Mouse (Mus musculus) colon, adult 2 months (tissue): ENCODE results near the gene Ttc4. TPM values are rescaled to one million over a fixed set of nuclear protein-coding genes. Genes with fewer than 3 reads are reported as not detected.

Experiments used
- polyA plus RNA-seq: library from polyadenylated mRNA; depleted of rRNA; stranded (reverse); fragments of >200 nt; gene quantifications from 2 replicates; pipeline ENCODE4 v1.2.3, GENCODE M21; 2012; rRNA removed

The Ttc4 gene
- polyA plus RNA-seq: 39.6 and 39.7 TPM in 2 replicates

DNA sequence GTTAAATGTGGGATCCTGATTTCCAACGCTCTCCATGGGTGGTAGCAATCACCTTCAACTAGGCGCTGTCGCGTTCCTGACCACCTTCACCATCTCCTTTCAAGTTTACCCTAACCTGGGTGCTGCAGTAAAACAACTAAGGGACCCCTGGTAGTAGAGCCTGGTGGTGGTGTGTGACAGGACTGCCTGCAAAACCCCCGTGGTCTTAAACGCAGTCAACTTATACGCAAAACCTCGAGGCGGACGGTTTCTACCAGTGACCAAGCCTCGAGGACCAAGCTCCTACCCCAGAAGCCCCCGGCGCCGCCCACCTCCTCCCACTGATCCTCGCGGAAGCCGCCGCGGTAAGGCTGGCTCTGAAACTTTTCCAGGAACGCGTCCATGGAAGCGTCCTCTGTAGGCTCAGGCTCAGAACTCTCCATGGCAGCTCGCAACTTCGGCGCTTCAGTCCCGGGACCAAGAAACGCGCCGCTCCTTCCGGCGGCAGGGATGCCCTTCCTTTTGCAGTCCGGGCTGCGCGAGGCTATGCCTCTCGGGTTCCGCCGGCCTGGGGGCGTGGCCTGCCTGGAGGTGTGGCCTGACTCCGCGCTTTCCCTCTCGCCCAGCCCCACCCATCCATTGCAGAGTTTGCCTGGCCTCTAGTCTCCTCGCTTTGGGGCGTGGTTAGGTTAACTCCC lies at the start of gene Ttc4:
Ttc4 (minus strand) TSS at position 503 of the 677 bp plus-strand sequence.

DNA sequence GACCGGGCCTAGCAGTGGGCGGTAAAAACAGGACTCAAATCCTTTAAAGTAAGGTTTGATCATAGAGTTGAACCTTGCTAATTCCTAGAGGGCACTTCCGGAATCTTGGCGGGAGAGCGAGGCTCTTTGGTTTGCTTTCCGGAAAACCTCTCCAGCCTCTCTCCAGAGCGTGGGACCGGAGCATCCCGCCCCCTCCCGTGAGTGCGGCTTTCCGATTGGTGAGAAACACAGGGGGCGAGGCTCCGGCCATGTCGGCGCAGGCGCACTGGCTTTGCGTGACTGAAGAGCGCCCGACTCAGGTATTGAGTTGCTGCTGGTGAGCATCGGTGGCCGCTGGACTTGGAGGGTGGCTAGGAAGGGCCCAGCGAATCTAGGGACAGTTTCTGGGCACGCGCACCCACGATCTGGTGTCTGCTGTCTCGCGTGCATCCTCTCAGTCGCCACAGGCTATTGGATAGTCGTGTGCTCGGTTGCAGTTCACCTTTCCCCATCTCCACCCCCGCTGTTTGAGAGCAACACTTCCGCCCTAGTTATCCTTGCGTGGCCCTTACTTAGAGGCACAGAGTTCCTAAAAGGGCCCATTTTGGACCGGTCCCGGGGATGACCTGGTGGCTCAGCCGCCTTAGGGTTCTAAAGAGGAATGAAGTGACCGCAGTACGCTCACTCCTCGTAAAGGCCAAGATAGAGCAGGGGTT lies 27.8 kb downstream of the Ttc4 start, which contains the start of gene Pars2:
Pars2 (plus strand) TSS at position 237 of the 695 bp plus-strand sequence.

DNA sequence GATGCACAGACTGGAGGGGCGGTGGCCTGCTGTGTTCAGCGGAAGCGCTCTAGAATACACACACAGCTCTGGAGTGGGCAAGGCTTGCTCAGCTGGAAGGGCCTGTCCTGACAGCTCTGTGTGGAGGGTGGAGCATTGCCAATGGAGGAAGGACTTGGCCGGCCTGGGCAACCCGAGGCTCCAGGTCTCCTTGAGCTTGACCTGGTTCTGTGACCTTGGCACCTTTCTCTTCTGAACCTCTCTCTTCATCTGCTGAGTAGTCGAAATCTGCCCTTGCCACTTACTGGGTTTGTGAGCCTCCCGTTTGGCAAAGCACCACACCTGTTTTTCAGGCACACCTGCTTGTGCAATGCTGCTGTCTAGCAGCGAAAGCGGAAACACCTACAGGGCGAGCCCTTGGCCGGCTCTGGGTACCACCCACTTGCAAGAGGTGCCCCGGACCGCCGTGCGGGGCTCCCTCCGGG lies 56.7 kb downstream of the Ttc4 start, which contains the start of gene Ttc22:
Ttc22 (plus strand) TSS at position 403 of the 464 bp plus-strand sequence.

DNA sequence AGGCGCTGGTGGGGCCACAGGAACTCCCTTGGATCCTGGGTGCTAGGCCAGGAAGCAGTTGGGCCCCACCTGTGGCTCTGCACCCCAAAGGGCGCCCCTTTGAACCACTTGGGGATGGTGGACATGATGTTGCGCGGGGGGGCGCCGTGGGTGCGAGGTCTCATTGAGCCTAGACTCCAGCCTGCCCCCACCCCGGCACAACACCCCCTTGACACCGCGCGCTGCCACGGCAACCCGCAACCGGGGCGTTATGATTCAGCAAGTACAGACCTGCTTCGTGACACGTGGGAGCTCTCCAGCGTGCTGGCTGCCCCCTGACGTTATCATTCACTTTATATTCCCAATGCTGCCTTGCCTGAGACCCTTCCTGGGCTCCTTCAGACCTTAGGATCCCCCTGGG lies 61.7 kb downstream of the Ttc4 start, which contains the start of gene Lexm:
Lexm (minus strand) TSS at position 186 of the 400 bp plus-strand sequence.

Other genes with a start within 250 kb of the Ttc4 start
- 11.0 and 17.9 TPM in 2 replicates for gene Pcsk9, start 214.6 kb downstream of the Ttc4 start, polyA plus RNA-seq
- not detected in 2 replicates for gene Bsnd, start 186.7 kb downstream of the Ttc4 start, polyA plus RNA-seq
- 130 and 177 TPM in 2 replicates for gene Dhcr24, start 117.9 kb downstream of the Ttc4 start, polyA plus RNA-seq
- gene Lexm, start 61.7 kb downstream of the Ttc4 start, polyA plus RNA-seq: not detected in 2 replicates
- 94.4 and 121 TPM in 2 replicates for gene Ttc22, start 56.5 kb downstream of the Ttc4 start, polyA plus RNA-seq
- 8.4 and 9.5 TPM in 2 replicates for gene Pars2, start 27.9 kb downstream of the Ttc4 start, polyA plus RNA-seq
- gene Mroh7, start 52.0 kb upstream of the Ttc4 start, polyA plus RNA-seq: 1.1 and 1.4 TPM in 2 replicates
- gene Fam151a, start 54.9 kb upstream of the Ttc4 start, polyA plus RNA-seq: 0.20 and 0.24 TPM in 2 replicates
- 41.7 and 49.6 TPM in 2 replicates for gene Acot11, start 126.1 kb upstream of the Ttc4 start, polyA plus RNA-seq
- 71.4 and 78.6 TPM in 2 replicates for gene Ssbp3, start 231.8 kb upstream of the Ttc4 start, polyA plus RNA-seq